Mouse (Mus musculus): Measurements from ENCODE around the gene Lysmd1. TPM values are rescaled to one million over a fixed set of nuclear protein-coding genes. Genes with fewer than 3 reads are reported as not detected.

Gene Lysmd1
- total RNA-seq (2023): 1 to 10 TPM; 4.9 to 6.6 TPM

DNA sequence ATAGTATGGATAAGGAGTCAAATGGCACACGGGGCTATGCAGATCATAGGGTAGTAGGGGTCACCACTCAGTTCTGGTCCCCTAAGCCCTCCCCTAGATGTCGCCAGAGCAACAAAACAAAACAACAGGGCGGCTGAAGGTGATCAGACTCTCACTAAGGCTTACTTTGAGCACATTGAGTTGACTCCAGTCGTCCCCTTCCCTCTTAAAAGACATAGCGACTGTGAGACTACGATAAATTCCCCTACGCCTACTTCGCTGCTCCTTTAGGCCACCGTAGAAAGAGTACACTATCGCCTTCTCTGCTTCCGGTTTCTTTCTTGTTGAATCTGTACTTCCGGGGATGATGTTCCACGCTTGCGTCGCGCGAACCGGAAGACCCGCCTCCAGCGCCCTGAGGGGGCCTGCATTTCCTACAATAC, at the start of gene Lysmd1, which contains the start of gene Scnm1:
Gene Lysmd1 (plus strand): TSS at position 409 of the 422 bp plus-strand sequence.
Gene Scnm1 (minus strand): TSS at position 332 of the 422 bp plus-strand sequence.

DNA sequence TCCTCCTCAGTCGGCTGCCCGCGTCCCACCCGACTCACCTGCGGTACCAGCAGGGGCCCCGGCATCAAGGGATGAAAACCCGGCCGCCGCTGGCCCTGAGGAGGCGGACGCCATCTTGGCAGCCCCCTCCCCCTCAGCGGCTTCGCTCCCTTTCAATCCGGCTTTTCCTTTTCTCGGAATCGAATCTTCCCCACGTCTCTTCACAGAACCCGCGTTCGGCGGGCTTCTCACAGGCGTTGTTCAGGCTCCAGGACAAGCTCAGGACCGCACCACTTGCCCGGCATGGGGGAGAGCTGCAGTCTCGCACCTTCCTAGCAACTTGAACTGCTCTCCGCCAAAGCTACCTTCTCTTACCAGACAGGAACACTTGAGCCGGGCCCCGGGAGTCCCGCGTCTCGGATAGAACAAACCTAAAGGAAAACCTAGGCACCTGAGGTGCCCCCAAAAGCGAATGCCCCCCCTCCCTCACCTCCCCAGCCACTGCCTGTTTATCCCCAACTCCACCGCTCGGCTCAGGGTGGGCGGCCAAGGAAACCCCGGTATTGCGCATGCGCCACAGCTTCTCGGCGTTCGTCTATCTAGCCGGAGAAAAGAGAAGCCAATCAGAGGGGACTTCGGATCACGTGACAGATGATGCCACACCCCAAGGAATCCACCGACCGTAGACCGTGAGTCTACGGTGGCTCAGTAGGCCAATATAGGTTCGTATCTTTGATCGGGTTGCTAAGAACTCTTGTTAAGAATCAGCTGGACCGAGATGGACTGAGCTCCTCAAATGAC, 27.4 kb upstream of the Lysmd1 start, which contains the start of gene Pip5k1a:
Gene Pip5k1a (minus strand): TSS at position 593 of the 780 bp plus-strand sequence.

DNA sequence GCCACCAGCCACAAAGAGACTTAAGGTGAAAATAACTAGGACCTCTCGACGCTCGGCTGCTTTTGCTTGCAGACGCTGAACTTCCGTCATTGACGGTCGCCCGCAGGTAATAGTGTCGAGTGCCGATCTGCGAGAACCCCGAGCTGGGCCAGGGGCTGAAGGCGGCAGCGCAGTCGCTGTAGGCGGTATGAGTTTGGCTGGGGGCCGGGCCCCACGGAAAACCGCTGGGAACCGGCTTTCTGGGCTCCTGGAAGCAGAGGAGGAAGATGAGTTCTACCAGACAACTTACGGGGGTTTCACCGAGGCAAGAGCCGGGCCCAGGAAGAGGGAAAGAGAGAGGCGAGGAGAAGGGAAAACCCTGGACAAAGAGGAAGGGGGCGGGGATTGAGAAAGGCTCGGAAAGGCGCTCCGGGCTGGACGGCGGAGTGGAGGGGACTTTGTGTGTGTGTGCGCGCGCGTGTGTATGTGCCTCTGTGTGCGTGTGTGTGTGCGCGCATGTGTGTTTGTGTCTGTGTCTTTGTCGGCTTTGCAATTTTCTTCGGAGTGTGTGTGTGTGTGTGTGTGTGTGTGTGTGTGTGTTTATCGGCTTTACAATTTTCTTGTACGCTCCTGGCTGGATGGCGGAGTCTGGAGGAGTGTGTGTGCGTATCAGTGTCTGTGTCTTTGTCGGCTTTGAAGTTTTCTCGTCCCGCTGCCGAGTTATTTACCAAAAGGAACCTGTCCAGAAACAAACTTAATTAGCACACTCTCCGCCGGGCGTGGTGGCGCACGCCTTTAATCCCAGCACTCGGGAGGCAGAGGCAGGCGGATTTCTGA, 22.8 kb upstream of the Lysmd1 start, which contains the start of gene Vps72:
Gene Vps72 (plus strand): TSS at position 112 of the 816 bp plus-strand sequence.

DNA sequence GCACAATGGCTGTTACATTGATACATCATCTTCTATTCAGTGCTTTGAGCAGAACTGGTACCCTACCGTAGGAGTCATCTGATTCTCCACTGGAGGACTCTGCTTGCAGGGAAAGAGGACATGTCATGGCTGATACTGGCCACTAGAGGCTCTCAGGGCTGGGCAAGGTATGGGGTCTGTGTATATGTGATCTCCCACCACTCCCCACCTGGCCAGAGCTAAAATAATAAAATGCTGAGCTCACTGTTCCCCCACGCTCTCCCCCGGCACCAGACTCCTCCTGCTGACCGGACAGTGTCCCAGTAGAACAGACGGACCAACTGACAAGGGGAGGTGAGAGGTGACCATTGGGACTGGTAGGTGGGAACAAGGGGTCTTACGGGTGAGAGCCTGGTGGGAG, 9.6 kb upstream of the Lysmd1 start, which contains the start of gene Tmod4:
Gene Tmod4 (plus strand): TSS at position 231 of the 400 bp plus-strand sequence.

DNA sequence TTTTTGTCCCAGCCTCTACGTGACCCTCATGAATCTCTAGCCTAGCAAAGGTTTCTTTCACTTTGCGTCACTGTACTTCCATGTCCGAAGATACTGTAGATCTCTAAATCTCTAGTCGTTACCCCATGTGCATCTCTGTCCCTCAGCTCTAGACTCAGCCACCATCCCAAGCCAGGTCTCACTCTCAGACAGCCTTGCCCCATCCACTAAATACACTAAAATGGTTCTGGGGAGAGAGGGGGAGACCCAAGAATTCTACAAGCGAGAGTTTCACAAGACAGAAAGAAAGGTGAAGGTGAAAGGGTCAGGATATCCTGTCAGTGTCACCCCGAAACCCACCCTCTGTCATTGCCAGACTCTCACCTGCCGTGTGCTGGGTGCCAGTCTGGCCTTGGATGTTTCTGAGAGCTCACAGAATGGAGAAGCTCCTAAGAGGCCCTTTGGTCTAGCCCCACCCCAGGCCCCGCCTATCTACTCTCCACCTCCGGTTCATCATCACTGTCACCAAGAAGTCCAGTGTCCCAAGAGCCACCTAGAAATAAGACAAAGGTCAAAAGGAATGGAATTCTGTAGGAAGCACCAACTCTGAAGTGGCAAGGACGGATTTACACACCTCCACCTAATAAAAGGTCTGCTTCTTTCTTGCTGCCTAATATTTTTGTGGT, 8.2 kb downstream of the Lysmd1 start, which contains the start of gene Tnfaip8l2:
Gene Tnfaip8l2 (minus strand): TSS at position 409 of the 665 bp plus-strand sequence.

DNA sequence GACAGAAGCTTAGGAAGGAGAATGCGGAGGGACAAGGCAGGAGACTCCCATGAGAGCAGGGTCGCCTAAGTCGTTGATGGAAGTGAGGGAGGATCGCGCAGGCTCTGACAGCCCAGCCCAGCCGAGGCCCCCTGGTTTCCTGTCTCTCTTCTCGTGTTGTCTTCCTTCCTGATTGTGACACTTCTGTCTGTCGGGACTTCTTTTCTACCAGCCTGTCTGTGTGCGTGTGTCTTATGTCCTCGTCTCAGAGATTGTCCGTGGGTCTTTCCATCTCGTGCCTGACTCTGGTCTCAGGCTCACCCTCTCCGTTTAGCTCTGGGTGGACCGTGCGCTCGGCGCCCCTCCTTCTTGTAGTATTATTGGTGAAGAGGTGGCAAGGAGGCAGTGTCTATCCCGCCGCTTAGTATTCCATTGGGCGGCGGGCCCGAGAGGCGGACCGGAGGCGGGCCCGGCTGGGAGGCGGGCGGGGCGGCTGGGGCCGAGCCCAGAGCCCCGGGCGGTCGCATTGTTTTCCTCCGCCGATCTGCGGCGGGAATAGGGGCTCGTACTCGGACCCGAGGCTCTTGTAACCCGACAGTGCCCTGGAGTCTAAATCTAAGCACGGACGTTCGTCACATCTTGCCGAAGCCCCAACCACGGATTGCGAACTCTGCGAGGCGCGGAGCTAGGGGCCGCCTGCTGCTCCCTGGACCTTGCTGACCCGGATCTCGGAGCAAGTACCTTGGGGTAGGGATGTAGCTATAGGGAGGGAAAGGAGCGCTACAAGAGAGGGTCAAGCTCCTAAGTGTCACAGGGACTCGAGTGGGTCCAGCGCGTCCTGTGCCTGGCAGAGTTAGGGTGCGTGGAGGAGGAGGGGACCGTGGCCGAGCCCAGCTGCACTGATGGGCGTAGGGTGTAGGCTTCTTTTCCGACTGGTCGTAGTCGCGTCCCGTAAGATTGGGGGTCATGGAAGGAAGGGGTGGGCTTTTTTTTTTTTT, 26.4 kb downstream of the Lysmd1 start, which contains the start of gene Sema6c:
Gene Sema6c (plus strand): TSS at position 471 of the 977 bp plus-strand sequence.

Other genes starting within 250 kb of the Lysmd1 start
- 100 to 1,000 TPM; 239 to 265 TPM for gene Psmb4, start 247.1 kb upstream of the Lysmd1 start, total RNA-seq (2023)
- gene Selenbp1, start 201.0 kb upstream of the Lysmd1 start, total RNA-seq (2023): 1 to 10 TPM; 2.1 to 3.2 TPM
- 10 to 100 TPM; 38.4 to 42.1 TPM for gene Rfx5, start 180.0 kb upstream of the Lysmd1 start, total RNA-seq (2023)
- gene Pi4kb, start 159.4 kb upstream of the Lysmd1 start, total RNA-seq (2023): 10 to 100 TPM; 46.3 to 60.2 TPM
- 10 to 100 TPM; 52.6 to 67.5 TPM for gene Zfp687, start 118.6 kb upstream of the Lysmd1 start, total RNA-seq (2023)
- 100 to 1,000 TPM; 129 to 138 TPM for gene Psmd4, start 91.5 kb upstream of the Lysmd1 start, total RNA-seq (2023)
- 10 to 100 TPM; 50.7 to 51.1 TPM for gene Pip5k1a, start 27.2 kb upstream of the Lysmd1 start, total RNA-seq (2023)
- 10 to 100 TPM; 52.0 to 60.6 TPM for gene Vps72, start 23.1 kb upstream of the Lysmd1 start, total RNA-seq (2023)
- 1 to 10 TPM; 1.8 to 2.5 TPM for gene Tmod4, start 9.6 kb upstream of the Lysmd1 start, total RNA-seq (2023)
- 10 to 100 TPM; 73.5 to 75.0 TPM for gene Scnm1, start 77 bp upstream of the Lysmd1 start, total RNA-seq (2023)
- 10 to 100 TPM; 72.2 to 80.0 TPM for gene Tnfaip8l2, start 8.3 kb downstream of the Lysmd1 start, total RNA-seq (2023)
- gene Sema6c, start 26.4 kb downstream of the Lysmd1 start, total RNA-seq (2023): 1 to 10 TPM; 3.1 to 5.3 TPM
- 10 to 100 TPM; 73.2 to 77.2 TPM for gene Gabpb2, start 83.8 kb downstream of the Lysmd1 start, total RNA-seq (2023)
- 100 to 1,000 TPM; 269 to 294 TPM for gene Cdc42se1, start 94.6 kb downstream of the Lysmd1 start, total RNA-seq (2023)
- 1 to 10 TPM; 9.8 TPM for gene Mllt11, start 98.1 kb downstream of the Lysmd1 start, total RNA-seq (2023)
- not detected for gene Gm128, start 107.5 kb downstream of the Lysmd1 start, total RNA-seq (2023)
- gene Bnipl, start 117.1 kb downstream of the Lysmd1 start, total RNA-seq (2023): 1 to 10 TPM in 1 of 2 experiments, not detected in 1; 1.0 TPM
- gene Mindy1, start 147.3 kb downstream of the Lysmd1 start, total RNA-seq (2023): 10 to 100 TPM; 14.8 to 17.9 TPM
- 1 to 10 TPM; 8.6 to 9.1 TPM for gene Prune1, start 148.0 kb downstream of the Lysmd1 start, total RNA-seq (2023)
- gene Anxa9, start 173.1 kb downstream of the Lysmd1 start, total RNA-seq (2023): under 1 TPM; 0.38 to 0.71 TPM
- gene Cers2, start 180.7 kb downstream of the Lysmd1 start, total RNA-seq (2023): 100 to 1,000 TPM; 116 to 124 TPM
- gene Setdb1, start 223.1 kb downstream of the Lysmd1 start, total RNA-seq (2023): 10 to 100 TPM; 39.7 to 40.6 TPM

Data from T-cell, adult 66 days (primary cell).